Comparison of ENCODE assay signal across 23 mouse cellular contexts in the genomic region with DNA sequence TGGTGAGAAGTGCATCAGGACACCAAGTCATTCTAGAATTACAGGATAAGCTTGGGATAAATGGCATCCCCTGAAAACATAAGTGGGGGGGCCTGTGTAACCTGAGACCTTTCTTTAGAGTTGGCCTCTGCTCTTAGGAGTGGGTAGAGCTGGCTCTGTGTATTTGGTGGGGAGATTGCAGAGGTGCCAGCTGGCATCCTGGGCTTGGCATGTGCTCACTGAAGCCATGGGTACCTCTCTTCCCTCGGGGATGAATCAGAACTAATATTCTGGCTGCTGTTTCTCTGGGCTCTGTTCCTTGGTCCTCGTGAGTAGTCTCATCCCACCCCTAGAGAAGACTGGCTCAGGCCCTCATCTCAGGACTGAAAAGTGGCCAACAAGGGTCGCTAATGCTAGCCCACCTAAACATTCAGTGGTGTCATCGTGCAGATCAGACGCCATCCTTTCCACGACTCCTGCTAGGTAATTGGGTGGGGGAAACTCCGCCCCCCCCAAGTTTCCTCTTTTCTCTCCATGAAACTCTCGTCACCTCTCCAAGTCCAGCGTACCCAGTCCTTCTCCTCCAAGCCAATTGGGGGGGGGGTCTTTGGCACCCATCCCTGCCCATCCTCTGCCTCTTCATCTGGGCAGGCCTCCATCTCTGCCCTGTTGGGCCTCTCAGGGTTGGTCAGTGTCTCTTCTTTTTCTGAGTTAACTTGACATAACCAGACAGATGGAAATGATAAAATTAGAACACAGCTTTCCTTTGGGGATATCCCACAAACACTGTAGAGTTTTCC. TPM values are rescaled to one million over a fixed set of nuclear protein-coding genes. Genes with fewer than 3 reads are reported as not detected.
DNase-seq lines count a peak whose midpoint lies in the region; ATAC-seq and TF ChIP-seq lines count a peak whose summit lies in the region.
"Had no signal": no experiment of that assay in that cellular context is flagged by ENCODE, and none has a peak within 500 bp of the region (broad histone marks: within the 10 kb centered on the region; RNA-seq: fewer than 3 reads in every experiment).

No protein-coding gene starts in this region.

- DNase-seq in adrenal gland, postnatal 10 days: peak; percentile 52
- DNase-seq in adrenal gland, adult 2 months: no peak
- DNase-seq in forebrain, embryonic 14.5 days (ENCODE audit: low spot score): peak; percentile 34
- DNase-seq in liver, adult 2 months (ENCODE audit: extremely low read depth, low read depth, low spot score): no peak
- no peak for DNase-seq in liver, embryonic 11.5 days (ENCODE audit: low spot score)
- DNase-seq in kidney, postnatal 36 days: no peak
- DNase-seq in urinary bladder, postnatal 25 days (ENCODE audit: low spot score): no peak
- DNase-seq: adrenal gland, postnatal 25 days; cerebellum, adult 11-12 months; cerebellum, adult 9-10 months; cerebellum, postnatal 36 days; gastrocnemius, adult 2 months; gastrocnemius, postnatal 36 days; heart, adult 11 months; heart, postnatal 36 days; kidney, adult 2 months had no signal

- H3K79me2 ChIP-seq in liver, adult 2 months (ENCODE audit: control insufficient read depth, insufficient read depth, low read length): no peaks in the 10 kb centered on the region

- H3K27ac ChIP-seq in forebrain, embryonic 14.5 days (ENCODE audit: low read depth, low read length): no peak overlapping the region
- no peak overlapping the region for H3K27ac ChIP-seq in forebrain, embryonic 13.5 days
- peak overlapping the region; percentile 64 for H3K27ac ChIP-seq in liver, adult 2 months (replicated peaks; ENCODE audit: insufficient read depth, low read depth, low read length)
- no peak overlapping the region for H3K27ac ChIP-seq in liver, embryonic 11.5 days (ENCODE audit: low read depth, low read length)
- H3K27ac ChIP-seq: gastrocnemius, adult 2 months; heart, embryonic 13.5 days; hindbrain, embryonic 15.5 days had no signal

- TF ChIP-seq POLR2A in liver, adult 2 months (IDR thresholded peaks at IDR 0.05; ENCODE audit: extremely low read depth, insufficient read depth, low read length): no peak

- no peak for ATAC-seq in forebrain, embryonic 14.5 days
- no peak for ATAC-seq in forebrain, embryonic 13.5 days
- no peak for ATAC-seq in liver, embryonic 11.5 days (replicated peaks; ENCODE audit: low FRiP score)
- ATAC-seq: activated CD4-positive, CD25-positive, alpha-beta regulatory T cell, adult 4 months; intestine, embryonic 16.5 days; Patski had no signal

- no peaks in the 10 kb centered on the region for H3K27me3 ChIP-seq in forebrain, embryonic 14.5 days (replicated peaks; ENCODE audit: control insufficient read depth, insufficient read depth, low read length)
- peaks cover 24% of the 10 kb centered on the region for H3K27me3 ChIP-seq in forebrain, embryonic 13.5 days
- no peaks in the 10 kb centered on the region for H3K27me3 ChIP-seq in liver, adult 2 months (ENCODE audit: control insufficient read depth, insufficient read depth, low read length)
- H3K27me3 ChIP-seq in liver, embryonic 11.5 days (replicated peaks; ENCODE audit: control insufficient read depth, insufficient read depth, low read length): peaks cover 19% of the 10 kb centered on the region
- H3K27me3 ChIP-seq: Patski had no signal

- no peaks in the 10 kb centered on the region for H3K4me1 ChIP-seq in forebrain, embryonic 14.5 days (ENCODE audit: control insufficient read depth, insufficient read depth, low read length)
- 0 out of 2 replicates have a peak, but pooled peaks cover 5% of the 10 kb centered on the region for H3K4me1 ChIP-seq in forebrain, embryonic 13.5 days
- H3K4me1 ChIP-seq in liver, adult 2 months (ENCODE audit: control insufficient read depth, insufficient read depth, low read length): peaks cover 25% of the 10 kb centered on the region
- no peaks in the 10 kb centered on the region for H3K4me1 ChIP-seq in liver, embryonic 11.5 days (replicated peaks; ENCODE audit: control insufficient read depth, insufficient read depth, low read length)
- H3K4me1 ChIP-seq: hindbrain, embryonic 15.5 days had no signal

- no peak overlapping the region for H3K4me2 ChIP-seq in forebrain, embryonic 14.5 days (ENCODE audit: low read length)
- H3K4me2 ChIP-seq in forebrain, embryonic 13.5 days: no peak overlapping the region
- H3K4me2 ChIP-seq in liver, embryonic 11.5 days: no peak overlapping the region
- H3K4me2 ChIP-seq: heart, embryonic 13.5 days; hindbrain, embryonic 15.5 days had no signal

- H3K9ac ChIP-seq in forebrain, embryonic 14.5 days (ENCODE audit: low read length): no peak overlapping the region
- no peak overlapping the region for H3K9ac ChIP-seq in forebrain, embryonic 13.5 days
- no peak overlapping the region for H3K9ac ChIP-seq in liver, adult 2 months (ENCODE audit: low read depth, low read length)
- no peak overlapping the region for H3K9ac ChIP-seq in liver, embryonic 11.5 days (ENCODE audit: low read depth, low read length)
- H3K9ac ChIP-seq: heart, embryonic 13.5 days; hindbrain, embryonic 15.5 days had no signal

- no peaks in the 10 kb centered on the region for H3K36me3 ChIP-seq in forebrain, embryonic 14.5 days (ENCODE audit: control insufficient read depth, insufficient read depth, low read length)
- H3K36me3 ChIP-seq in forebrain, embryonic 13.5 days (ENCODE audit: poor library complexity, severe bottlenecking): no peaks in the 10 kb centered on the region
- H3K36me3 ChIP-seq in liver, adult 2 months (ENCODE audit: control insufficient read depth, insufficient read depth, low read length): no peaks in the 10 kb centered on the region
- H3K36me3 ChIP-seq in liver, embryonic 11.5 days (ENCODE audit: control insufficient read depth, insufficient read depth, low read length): no peaks in the 10 kb centered on the region
- H3K36me3 ChIP-seq: heart, embryonic 13.5 days; hindbrain, embryonic 15.5 days had no signal

- TF ChIP-seq CTCF in liver, adult 2 months (IDR thresholded peaks at IDR 0.05; ENCODE audit: low read depth, low read length): no peak

- WGBS in forebrain, embryonic 14.5 days: 67% methylated on average over 9 of the region's 9 CpGs
- 79% methylated on average over 9 of the region's 9 CpGs for WGBS in forebrain, embryonic 13.5 days
- WGBS in liver, adult 2 months: 81% methylated on average over 9 of the region's 9 CpGs
- 76% methylated on average over 9 of the region's 9 CpGs for WGBS in liver, embryonic 11.5 days

- no peaks in the 10 kb centered on the region for H3K9me3 ChIP-seq in forebrain, embryonic 14.5 days (replicated peaks; ENCODE audit: control insufficient read depth, low read length)
- H3K9me3 ChIP-seq in forebrain, embryonic 13.5 days (replicated peaks): no peaks in the 10 kb centered on the region
- no peaks in the 10 kb centered on the region for H3K9me3 ChIP-seq in liver, embryonic 11.5 days (ENCODE audit: control insufficient read depth, low read length)
- H3K9me3 ChIP-seq: heart, embryonic 13.5 days; hindbrain, embryonic 15.5 days had no signal

- H3K4me3 ChIP-seq in forebrain, embryonic 14.5 days (ENCODE audit: low read depth, low read length): no peak overlapping the region
- H3K4me3 ChIP-seq in forebrain, embryonic 13.5 days: no peak overlapping the region
- H3K4me3 ChIP-seq in liver, adult 2 months (ENCODE audit: insufficient read depth, low read depth, low read length): no peak overlapping the region
- H3K4me3 ChIP-seq in liver, embryonic 11.5 days (ENCODE audit: low read depth, low read length): no peak overlapping the region
- H3K4me3 ChIP-seq: gastrocnemius, adult 2 months; heart, embryonic 13.5 days; hindbrain, embryonic 15.5 days had no signal

RNA-seq across cellular contexts. Expression of gene Lhx6, which starts 22.2 kb away (rescaled TPM):
- 1 to 10 TPM; 5.8 to 8.1 TPM for total RNA-seq in adrenal gland, postnatal 10 days (2021)
- total RNA-seq in adrenal gland, adult 2 months (2021): 1 to 10 TPM; 2.0 to 2.3 TPM
- polyA plus RNA-seq in adrenal gland, adult 2 months (2012; rRNA removed): 3.4 and 5.2 TPM in 2 replicates
- 14.7 and 27.3 TPM in 2 replicates for polyA plus RNA-seq in forebrain, embryonic 14.5 days (2014; fragmentation: Nextera tagmentation; extraction: Ambion mirVana)
- 25.9 and 33.7 TPM in 2 replicates for polyA plus RNA-seq in forebrain, embryonic 13.5 days (2015; fragmentation: Nextera tagmentation; extraction: Ambion mirVana)
- total RNA-seq in liver, adult 2 months (2014; rRNA removed): 0.37 and 0.67 TPM in 2 replicates
- 1.7 and 3.0 TPM in 2 replicates for polyA plus RNA-seq in liver, adult 2 months (2012; rRNA removed)
- 0.59 and 0.99 TPM in 2 replicates for polyA plus RNA-seq in liver, embryonic 11.5 days (2014; fragmentation: Nextera tagmentation; extraction: Ambion mirVana)
- polyA plus RNA-seq: activated CD4-positive, CD25-positive, alpha-beta regulatory T cell, adult 4 months had no signal

RNA-seq across cellular contexts. Expression of gene Morn5, which starts 33.7 kb away (rescaled TPM):
- not detected for total RNA-seq in adrenal gland, postnatal 10 days (2021)
- not detected for total RNA-seq in adrenal gland, adult 2 months (2021)
- polyA plus RNA-seq in adrenal gland, adult 2 months (2012; rRNA removed): 0.33 TPM in 1 of 2 replicates, not detected in the other
- polyA plus RNA-seq in forebrain, embryonic 14.5 days (2014; fragmentation: Nextera tagmentation; extraction: Ambion mirVana): 2.6 and 3.4 TPM in 2 replicates
- polyA plus RNA-seq in forebrain, embryonic 13.5 days (2015; fragmentation: Nextera tagmentation; extraction: Ambion mirVana): 2.0 and 4.1 TPM in 2 replicates
- not detected in 2 replicates for total RNA-seq in liver, adult 2 months (2014; rRNA removed)
- not detected in 2 replicates for polyA plus RNA-seq in liver, adult 2 months (2012; rRNA removed)
- polyA plus RNA-seq in liver, embryonic 11.5 days (2014; fragmentation: Nextera tagmentation; extraction: Ambion mirVana): 0.27 TPM in 1 of 2 replicates, not detected in the other
- total RNA-seq: adrenal gland, postnatal 25 days; gastrocnemius, adult 2 months; gastrocnemius, postnatal 36 days; heart, postnatal 36 days had no signal
- polyA plus RNA-seq: activated CD4-positive, CD25-positive, alpha-beta regulatory T cell, adult 4 months; heart, embryonic 13.5 days; heart, postnatal 0 days had no signal

RNA-seq across cellular contexts. Expression of gene Ndufa8, which starts 33.8 kb away (rescaled TPM):
- total RNA-seq in adrenal gland, postnatal 10 days (2021): 100 to 1,000 TPM; 419 to 460 TPM
- 100 to 1,000 TPM; 192 to 258 TPM for total RNA-seq in adrenal gland, adult 2 months (2021)
- polyA plus RNA-seq in adrenal gland, adult 2 months (2012; rRNA removed): 42.9 and 48.8 TPM in 2 replicates
- 283 and 287 TPM in 2 replicates for polyA plus RNA-seq in forebrain, embryonic 14.5 days (2014; fragmentation: Nextera tagmentation; extraction: Ambion mirVana)
- polyA plus RNA-seq in forebrain, embryonic 13.5 days (2015; fragmentation: Nextera tagmentation; extraction: Ambion mirVana): 222 and 237 TPM in 2 replicates
- 87.0 and 90.9 TPM in 2 replicates for total RNA-seq in liver, adult 2 months (2014; rRNA removed)
- 86.2 and 96.3 TPM in 2 replicates for polyA plus RNA-seq in liver, adult 2 months (2012; rRNA removed)
- polyA plus RNA-seq in liver, embryonic 11.5 days (2014; fragmentation: Nextera tagmentation; extraction: Ambion mirVana): 251 and 269 TPM in 2 replicates

RNA-seq across cellular contexts. Expression of gene Mrrf, which starts 53.2 kb away (rescaled TPM):
- 10 to 100 TPM; 21.4 to 25.7 TPM for total RNA-seq in adrenal gland, postnatal 10 days (2021)
- total RNA-seq in adrenal gland, adult 2 months (2021): 10 to 100 TPM; 24.0 to 31.8 TPM
- 18.5 and 22.2 TPM in 2 replicates for polyA plus RNA-seq in adrenal gland, adult 2 months (2012; rRNA removed)
- polyA plus RNA-seq in forebrain, embryonic 14.5 days (2014; fragmentation: Nextera tagmentation; extraction: Ambion mirVana): 37.2 and 39.9 TPM in 2 replicates
- polyA plus RNA-seq in forebrain, embryonic 13.5 days (2015; fragmentation: Nextera tagmentation; extraction: Ambion mirVana): 25.7 and 27.2 TPM in 2 replicates
- 20.0 and 28.7 TPM in 2 replicates for total RNA-seq in liver, adult 2 months (2014; rRNA removed)
- 28.0 and 31.4 TPM in 2 replicates for polyA plus RNA-seq in liver, adult 2 months (2012; rRNA removed)
- 31.4 and 36.2 TPM in 2 replicates for polyA plus RNA-seq in liver, embryonic 11.5 days (2014; fragmentation: Nextera tagmentation; extraction: Ambion mirVana)

RNA-seq across cellular contexts. Expression of gene Rbm18, which starts 53.6 kb away (rescaled TPM):
- total RNA-seq in adrenal gland, postnatal 10 days (2021): 10 to 100 TPM; 27.1 to 27.6 TPM
- total RNA-seq in adrenal gland, adult 2 months (2021): 10 to 100 TPM; 27.0 to 27.1 TPM
- 3.2 and 3.6 TPM in 2 replicates for polyA plus RNA-seq in adrenal gland, adult 2 months (2012; rRNA removed)
- 166 and 187 TPM in 2 replicates for polyA plus RNA-seq in forebrain, embryonic 14.5 days (2014; fragmentation: Nextera tagmentation; extraction: Ambion mirVana)
- 140 and 143 TPM in 2 replicates for polyA plus RNA-seq in forebrain, embryonic 13.5 days (2015; fragmentation: Nextera tagmentation; extraction: Ambion mirVana)
- 13.3 and 14.2 TPM in 2 replicates for total RNA-seq in liver, adult 2 months (2014; rRNA removed)
- polyA plus RNA-seq in liver, adult 2 months (2012; rRNA removed): 4.8 and 5.6 TPM in 2 replicates
- 38.4 and 42.8 TPM in 2 replicates for polyA plus RNA-seq in liver, embryonic 11.5 days (2014; fragmentation: Nextera tagmentation; extraction: Ambion mirVana)

Comparison
In these comparisons a context has a peak if more than half of its experiments do, and no peak if none do; other contexts are left out.
1. DNase-seq: peak in adrenal gland, postnatal 10 days (single experiment) and forebrain, embryonic 14.5 days (single experiment); none in adrenal gland, adult 2 months (single experiment), liver, adult 2 months (single experiment), liver, embryonic 11.5 days (single experiment), kidney, postnatal 36 days (0 of 2) and urinary bladder, postnatal 25 days (single experiment).